Mouse (Mus musculus): Measurements from ENCODE around the gene Nedd4. TPM values are rescaled to one million over a fixed set of nuclear protein-coding genes. Genes with fewer than 3 reads are reported as not detected.

Gene Nedd4
- polyA plus RNA-seq, 1 experiment from 2014 or later: 579 TPM

DNA sequence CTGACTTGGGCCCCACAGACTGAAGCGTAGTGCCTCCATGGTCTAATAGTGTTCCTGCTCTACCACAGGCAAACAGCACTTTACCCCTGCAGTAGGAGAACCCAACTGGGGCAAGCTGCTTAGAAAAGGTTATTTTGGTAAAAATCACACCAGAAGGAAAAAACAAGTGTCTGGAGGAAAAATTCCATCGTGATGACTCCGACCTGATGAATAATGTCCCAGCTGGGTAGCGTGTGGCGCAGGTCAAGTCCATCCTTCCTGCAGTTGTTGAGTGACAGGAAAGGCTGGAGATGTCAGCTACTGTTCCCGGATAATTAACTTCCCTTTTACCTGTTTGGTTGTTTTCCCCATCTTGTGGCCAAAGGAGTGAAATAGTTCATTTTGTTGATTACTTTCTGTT, 41.6 kb downstream of the Nedd4 start:
- 72% methylated on average over 6 of the region's 6 CpGs for WGBS
- Histone ChIP-seq H3K9me3 (no peaks in the 10 kb centered on the region), H3K4me3 (no peak overlapping the region), H3K4me1 (peaks cover 25% of the 10 kb centered on the region), H3K4me2 (no peak overlapping the region), H3K27me3 (no peaks in the 10 kb centered on the region), H3K36me3 (peaks cover 84% of the 10 kb centered on the region), H3K9ac (no peak overlapping the region), H3K27ac (no peak overlapping the region)
- no peak for ATAC-seq (ENCODE audit: insufficient number of reproducible peaks, low FRiP score, low TSS enrichment, low read depth)

GRCm38 (mm10) chr9:72705270-72705669, 43.1 kb downstream of the Nedd4 start:
- 82% methylated on average over 2 of the region's 2 CpGs for WGBS

DNA sequence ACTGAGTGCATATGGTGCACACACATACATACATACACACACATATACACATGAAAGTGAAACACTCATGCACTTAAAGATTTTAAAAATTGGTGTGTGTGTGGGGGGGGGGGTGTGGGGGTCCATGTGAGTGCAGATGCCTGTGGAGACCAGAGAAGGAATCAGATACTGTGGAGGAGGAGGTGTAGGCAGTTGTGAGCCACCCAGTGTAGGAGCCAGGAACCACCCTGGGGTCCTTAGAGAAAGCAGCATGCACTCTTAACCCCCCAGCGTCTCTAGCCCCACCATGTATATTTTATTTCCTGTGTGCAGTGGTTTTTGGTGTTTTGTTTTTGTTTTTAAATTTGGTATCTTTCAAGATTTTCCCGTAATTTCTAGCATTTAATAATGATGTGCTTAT, 45.9 kb downstream of the Nedd4 start:
- Histone ChIP-seq H3K27ac (no peak overlapping the region), H3K4me2 (no peak overlapping the region), H3K36me3 (peaks cover 80% of the 10 kb centered on the region), H3K4me1 (peaks cover 8% of the 10 kb centered on the region; the same call in 1 of the 2 replicates), H3K27me3 (no peaks in the 10 kb centered on the region), H3K9ac (no peak overlapping the region), H3K4me3 (no peak overlapping the region), H3K9me3 (no peaks in the 10 kb centered on the region)
- ATAC-seq (ENCODE audit: insufficient number of reproducible peaks, low FRiP score, low TSS enrichment, low read depth): no peak
- 90% methylated on average over 2 of the region's 2 CpGs for WGBS

More at GRCm38 (mm10) chr9:72705270-72705669, 43.1 kb downstream of the Nedd4 start:
- H3K4me3 ChIP-seq: no peak overlapping the region
- no peak overlapping the region for H3K4me2 ChIP-seq
- no peaks in the 10 kb centered on the region for H3K9me3 ChIP-seq
- no peak overlapping the region for H3K9ac ChIP-seq
- no peak for ATAC-seq (ENCODE audit: insufficient number of reproducible peaks, low FRiP score, low TSS enrichment, low read depth)
- peaks cover 13% of the 10 kb centered on the region for H3K4me1 ChIP-seq
- H3K27ac ChIP-seq: no peak overlapping the region
- no peaks in the 10 kb centered on the region for H3K27me3 ChIP-seq
- H3K36me3 ChIP-seq: peaks cover 84% of the 10 kb centered on the region

DNA sequence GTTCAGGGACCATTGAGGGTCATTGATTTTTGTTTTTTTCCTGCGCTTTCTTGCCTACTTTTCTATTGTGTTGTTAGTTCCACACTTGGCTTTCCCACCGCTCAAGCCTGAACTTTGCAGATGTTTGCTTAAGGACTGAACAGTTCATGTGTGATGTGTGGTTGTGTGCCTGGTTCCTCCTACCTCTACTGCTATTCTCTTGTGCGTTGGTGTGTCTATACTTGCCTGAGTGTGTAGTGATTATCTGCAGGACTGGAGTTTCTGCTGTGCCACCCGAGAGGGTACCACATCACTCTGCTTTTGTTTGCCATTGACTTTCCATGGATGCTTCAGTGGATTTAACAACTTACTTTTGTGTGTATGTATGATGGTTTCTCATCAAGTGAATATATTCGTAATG, 46.5 kb downstream of the Nedd4 start:
- Histone ChIP-seq H3K9ac (no peak overlapping the region), H3K27me3 (no peaks in the 10 kb centered on the region), H3K36me3 (peaks cover 78% of the 10 kb centered on the region), H3K4me1 (0 out of 2 replicates have a peak, but pooled peaks cover 5% of the 10 kb centered on the region), H3K4me3 (no peak overlapping the region), H3K27ac (no peak overlapping the region), H3K4me2 (no peak overlapping the region), H3K9me3 (no peaks in the 10 kb centered on the region)
- ATAC-seq (ENCODE audit: insufficient number of reproducible peaks, low FRiP score, low TSS enrichment, low read depth): no peak
- WGBS: 90% methylated on average over 5 of the region's 5 CpGs

DNA sequence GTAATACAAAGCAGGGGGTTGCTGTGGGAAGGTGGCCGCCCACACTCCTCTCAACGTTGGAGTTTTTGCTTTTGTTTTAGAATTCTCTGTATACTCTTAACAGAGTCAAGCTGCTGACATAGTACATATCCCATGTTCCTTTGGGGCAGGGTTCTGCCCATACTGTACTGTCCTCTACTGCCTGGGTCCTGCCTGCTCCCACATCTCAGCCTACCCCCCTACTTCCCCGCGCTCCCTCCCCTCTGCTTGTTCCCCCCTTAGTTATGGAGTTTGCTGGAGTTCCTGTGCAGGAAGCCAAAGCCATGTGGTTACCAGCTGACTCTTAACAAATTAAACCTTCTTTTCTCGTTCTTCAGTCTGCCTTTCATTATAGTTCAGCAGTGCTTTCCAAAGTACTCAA, 47.9 kb downstream of the Nedd4 start:
- H3K4me3 ChIP-seq: no peak overlapping the region
- no peak overlapping the region for H3K4me2 ChIP-seq
- ATAC-seq (ENCODE audit: insufficient number of reproducible peaks, low FRiP score, low TSS enrichment, low read depth): no peak
- 53% methylated on average over 5 of the region's 5 CpGs for whole genome bisulfite sequencing
- no peak overlapping the region for H3K9ac ChIP-seq
- H3K36me3 ChIP-seq: peaks cover 78% of the 10 kb centered on the region
- no peaks in the 10 kb centered on the region for H3K9me3 ChIP-seq
- H3K4me1 ChIP-seq: 0 out of 2 replicates have a peak, but pooled peaks cover 7% of the 10 kb centered on the region
- H3K27ac ChIP-seq: 0 out of 2 replicates have a peak overlapping the region, but pooled peaks have one; percentile 17
- H3K27me3 ChIP-seq: no peaks in the 10 kb centered on the region

- no peak overlapping the region for H3K9ac ChIP-seq
- 80% methylated on average over 4 of the region's 4 CpGs for WGBS
- no peak overlapping the region for H3K4me2 ChIP-seq
- ATAC-seq (ENCODE audit: insufficient number of reproducible peaks, low FRiP score, low TSS enrichment, low read depth): no peak
- no peak overlapping the region for H3K27ac ChIP-seq
- 0 out of 2 replicates have a peak, but pooled peaks cover 6% of the 10 kb centered on the region for H3K4me1 ChIP-seq
- peaks cover 79% of the 10 kb centered on the region for H3K36me3 ChIP-seq
- no peak overlapping the region for H3K4me3 ChIP-seq
- H3K27me3 ChIP-seq: no peaks in the 10 kb centered on the region
- no peaks in the 10 kb centered on the region for H3K9me3 ChIP-seq
These were observed 52.8 kb downstream of the Nedd4 start for GRCm38 (mm10) chr9:72714945-72715344.

DNA sequence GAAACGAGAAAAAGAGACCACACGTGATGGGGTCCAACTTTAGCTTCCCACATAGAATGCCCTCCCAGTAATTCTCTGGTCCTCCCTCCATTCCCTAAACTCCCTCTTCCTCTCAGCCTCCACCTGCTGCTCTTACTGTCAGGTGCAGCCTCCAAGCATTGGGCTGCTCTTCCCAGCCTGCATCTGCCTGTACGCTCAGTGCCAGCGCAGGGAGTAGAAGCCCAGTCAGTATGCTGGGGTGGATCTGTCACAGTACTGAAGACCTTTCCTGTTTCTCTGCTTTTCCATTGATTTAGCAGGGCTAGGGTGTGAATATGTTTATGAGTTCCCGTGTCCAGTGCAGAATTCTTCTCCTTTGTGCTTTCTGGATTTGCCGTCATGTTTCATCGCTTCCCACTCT, 54.1 kb downstream of the Nedd4 start:
- peaks cover 83% of the 10 kb centered on the region for H3K36me3 ChIP-seq
- ATAC-seq (ENCODE audit: insufficient number of reproducible peaks, low FRiP score, low TSS enrichment, low read depth): no peak
- WGBS: 82% methylated on average over 7 of the region's 7 CpGs
- H3K9ac ChIP-seq: no peak overlapping the region
- no peaks in the 10 kb centered on the region for H3K27me3 ChIP-seq
- H3K4me3 ChIP-seq: no peak overlapping the region
- no peak overlapping the region for H3K4me2 ChIP-seq
- H3K9me3 ChIP-seq: no peaks in the 10 kb centered on the region
- H3K4me1 ChIP-seq: 0 out of 2 replicates have a peak, but pooled peaks cover 4% of the 10 kb centered on the region
- no peak overlapping the region for H3K27ac ChIP-seq

DNA sequence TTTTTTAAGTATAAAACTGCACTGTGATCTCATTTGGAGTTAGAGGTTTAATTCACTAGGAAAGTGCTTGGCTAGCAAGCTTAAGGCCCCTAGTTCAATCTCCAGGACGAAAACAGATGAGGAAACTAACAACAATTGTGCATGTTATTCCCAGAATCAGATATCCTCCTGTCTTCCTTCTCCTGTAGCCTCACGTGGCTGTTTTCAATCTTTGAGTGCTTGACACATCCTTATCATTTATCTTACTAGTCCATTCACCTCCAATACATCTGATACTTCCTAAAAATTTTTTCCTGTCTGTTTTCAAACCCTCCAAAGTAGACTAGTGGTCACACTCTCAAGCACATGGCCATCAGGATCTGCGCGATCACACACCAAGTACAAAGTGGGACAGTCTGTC, 57.0 kb downstream of the Nedd4 start:
- ATAC-seq (ENCODE audit: insufficient number of reproducible peaks, low FRiP score, low TSS enrichment, low read depth): no peak
- no peaks in the 10 kb centered on the region for H3K27me3 ChIP-seq

GRCm38 (mm10) chr9:72721221-72721620, 59.1 kb downstream of the Nedd4 start:
- Histone ChIP-seq H3K9ac (no peak overlapping the region), H3K27me3 (no peaks in the 10 kb centered on the region), H3K4me1 (no peaks in the 10 kb centered on the region), H3K9me3 (no peaks in the 10 kb centered on the region), H3K27ac (no peak overlapping the region), H3K4me3 (no peak overlapping the region), H3K36me3 (peaks cover 92% of the 10 kb centered on the region), H3K4me2 (no peak overlapping the region)
- no peak for ATAC-seq (ENCODE audit: insufficient number of reproducible peaks, low FRiP score, low TSS enrichment, low read depth)
- WGBS: 92% methylated on average over 14 of the region's 14 CpGs

More for the DNA sequence above, 57.0 kb downstream of the Nedd4 start:
- Histone ChIP-seq H3K4me3 (no peak overlapping the region), H3K4me2 (no peak overlapping the region), H3K9me3 (no peaks in the 10 kb centered on the region), H3K4me1 (0 out of 2 replicates have a peak, but pooled peaks cover 2% of the 10 kb centered on the region), H3K36me3 (peaks cover 88% of the 10 kb centered on the region), H3K9ac (no peak overlapping the region), H3K27ac (no peak overlapping the region)
- 92% methylated on average over 4 of the region's 4 CpGs for WGBS

GRCm38 (mm10) chr9:72722622-72723021, 60.5 kb downstream of the Nedd4 start:
- H3K4me2 ChIP-seq: no peak overlapping the region
- H3K36me3 ChIP-seq: peaks cover 93% of the 10 kb centered on the region
- no peak overlapping the region for H3K27ac ChIP-seq
- H3K9me3 ChIP-seq: no peaks in the 10 kb centered on the region
- H3K27me3 ChIP-seq: no peaks in the 10 kb centered on the region
- H3K9ac ChIP-seq: no peak overlapping the region
- no peak overlapping the region for H3K4me3 ChIP-seq
- 87% methylated on average over 3 of the region's 3 CpGs for WGBS
- no peaks in the 10 kb centered on the region for H3K4me1 ChIP-seq
- no peak for ATAC-seq (ENCODE audit: insufficient number of reproducible peaks, low FRiP score, low TSS enrichment, low read depth)

DNA sequence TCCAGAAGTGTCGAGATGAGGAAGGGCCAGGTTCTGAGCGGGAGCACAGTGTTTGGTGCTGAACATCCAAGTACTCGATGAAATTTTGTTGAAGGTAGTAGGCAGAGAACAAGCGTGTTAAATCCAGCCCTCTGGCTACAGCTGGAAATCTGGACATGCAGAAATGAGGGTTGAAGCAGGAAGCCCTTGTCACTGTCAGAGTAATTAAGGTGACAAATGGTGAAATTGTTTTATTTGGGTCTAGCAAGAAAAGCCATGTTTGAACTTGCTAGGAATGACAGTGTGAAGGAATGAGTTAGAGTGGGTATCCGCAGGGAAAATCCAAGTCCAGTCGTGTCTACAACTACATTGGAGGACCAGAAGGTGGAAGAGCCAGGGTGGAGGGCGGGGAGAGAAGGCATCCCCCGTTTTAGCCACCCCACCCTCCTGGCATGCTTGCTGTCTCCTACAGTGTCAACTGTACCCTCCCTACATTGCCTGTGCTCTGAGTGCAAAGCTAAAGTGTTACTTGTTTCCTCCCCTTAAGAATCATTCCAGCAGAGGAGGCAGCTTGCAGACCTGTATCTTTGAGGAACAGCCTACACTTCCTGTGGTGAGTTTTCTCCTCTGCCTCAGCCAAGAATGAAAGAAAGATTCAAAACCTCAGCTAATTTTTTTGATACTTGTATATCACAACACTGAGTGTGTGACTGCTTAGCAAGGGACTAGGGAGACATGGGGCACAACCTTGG, 62.5 kb downstream of the Nedd4 start:
- H3K4me3 ChIP-seq: no peak overlapping the region
- H3K9ac ChIP-seq: no peak overlapping the region
- H3K9me3 ChIP-seq: no peaks in the 10 kb centered on the region
- no peak for ATAC-seq (ENCODE audit: insufficient number of reproducible peaks, low FRiP score, low TSS enrichment, low read depth)
- H3K4me1 ChIP-seq: no peaks in the 10 kb centered on the region
- 70% methylated on average over 8 of the region's 8 CpGs for WGBS
- H3K4me2 ChIP-seq: no peak overlapping the region
- peaks cover 87% of the 10 kb centered on the region for H3K36me3 ChIP-seq
- H3K27me3 ChIP-seq: no peaks in the 10 kb centered on the region
- no peak overlapping the region for H3K27ac ChIP-seq

GRCm38 (mm10) chr9:72733966-72734365, 71.8 kb downstream of the Nedd4 start:
- no peak overlapping the region for H3K4me3 ChIP-seq
- H3K36me3 ChIP-seq: peaks cover 82% of the 10 kb centered on the region
- no peak for ATAC-seq (ENCODE audit: insufficient number of reproducible peaks, low FRiP score, low TSS enrichment, low read depth)
- 45% methylated on average over 3 of the region's 3 CpGs for WGBS
- H3K27ac ChIP-seq: no peak overlapping the region
- no peaks in the 10 kb centered on the region for H3K9me3 ChIP-seq
- no peak overlapping the region for H3K4me2 ChIP-seq
- H3K27me3 ChIP-seq: no peaks in the 10 kb centered on the region
- no peaks in the 10 kb centered on the region for H3K4me1 ChIP-seq
- no peak overlapping the region for H3K9ac ChIP-seq
